Mouse (Mus musculus): Measurements from ENCODE around the gene Clpsl2. TPM values are rescaled to one million over a fixed set of nuclear protein-coding genes. Genes with fewer than 3 reads are reported as not detected.

Gene Clpsl2
- polyA plus RNA-seq, 1 experiment from 2014 or later = not detected

DNA sequence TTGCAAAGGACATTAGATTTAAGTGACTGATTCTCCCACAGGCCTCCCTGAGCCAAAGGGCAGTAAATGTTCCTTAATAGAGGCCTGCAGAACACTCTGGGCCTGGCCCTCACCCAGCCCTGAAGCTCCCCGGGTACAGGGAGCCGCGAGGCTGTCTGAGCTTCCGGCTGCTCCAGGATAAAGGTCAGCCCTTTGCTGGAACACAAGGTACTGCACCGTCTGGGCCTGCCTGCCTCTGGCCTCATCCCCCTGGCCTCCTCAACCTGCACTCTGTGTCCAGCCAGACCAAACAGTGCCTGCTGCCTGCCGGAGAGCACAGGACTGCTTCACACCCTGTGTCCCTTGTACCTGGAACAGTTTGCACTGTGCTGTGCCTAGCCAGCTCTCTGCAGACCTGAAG lies 36.5 kb upstream of the Clpsl2 start:
- Histone ChIP-seq H3K4me3 (ENCODE audit: low read length) (no peak overlapping the region), H3K4me2 (ENCODE audit: low read depth, low read length) (no peak overlapping the region), H3K27ac (ENCODE audit: low read length) (peak overlapping the region; percentile 91), H3K9ac (ENCODE audit: low read depth, low read length) (peak overlapping the region; percentile 48), H3K27me3 (replicated peaks; ENCODE audit: control insufficient read depth, insufficient read depth, low read length) (no peaks in the 10 kb centered on the region), H3K36me3 (ENCODE audit: control insufficient read depth, insufficient read depth, low read length) (no peaks in the 10 kb centered on the region), H3K9me3 (ENCODE audit: control insufficient read depth, low read length) (no peaks in the 10 kb centered on the region), H3K4me1 (ENCODE audit: control insufficient read depth, insufficient read depth, low read length) (peaks cover 51% of the 10 kb centered on the region)
- WGBS = 24% methylated on average over 6 of the region's 6 CpGs
- peak; percentile 82 for ATAC-seq

DNA sequence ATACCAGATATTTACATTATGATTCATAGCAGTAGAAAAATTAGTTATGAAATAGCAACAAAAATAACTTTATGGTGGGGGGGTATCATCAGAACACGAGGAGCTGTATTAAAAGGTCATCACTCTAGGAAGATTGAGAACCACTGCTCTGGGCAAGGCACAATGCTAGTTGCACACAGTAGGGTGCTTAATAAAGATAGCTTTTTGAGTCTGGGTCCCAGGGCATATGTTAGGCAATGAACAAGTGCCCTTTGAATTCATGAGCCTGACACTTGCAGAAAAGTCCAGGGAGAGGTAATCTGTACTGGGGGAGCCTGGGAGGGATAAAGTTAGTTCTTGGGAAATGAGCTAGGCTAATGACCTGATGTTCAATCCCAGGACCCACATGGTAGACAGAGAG lies 35.9 kb upstream of the Clpsl2 start:
- Histone ChIP-seq H3K9ac (ENCODE audit: low read depth, low read length) (no peak overlapping the region), H3K4me2 (ENCODE audit: low read depth, low read length) (no peak overlapping the region), H3K36me3 (ENCODE audit: control insufficient read depth, insufficient read depth, low read length) (no peaks in the 10 kb centered on the region), H3K27me3 (replicated peaks; ENCODE audit: control insufficient read depth, insufficient read depth, low read length) (no peaks in the 10 kb centered on the region), H3K9me3 (ENCODE audit: control insufficient read depth, low read length) (no peaks in the 10 kb centered on the region), H3K4me1 (ENCODE audit: control insufficient read depth, insufficient read depth, low read length) (peaks cover 55% of the 10 kb centered on the region), H3K27ac (ENCODE audit: low read length) (peak overlapping the region; percentile 91), H3K4me3 (ENCODE audit: low read length) (no peak overlapping the region)
- ATAC-seq = no peak
- 38% methylated on average over 1 of the region's 1 CpGs for WGBS

DNA sequence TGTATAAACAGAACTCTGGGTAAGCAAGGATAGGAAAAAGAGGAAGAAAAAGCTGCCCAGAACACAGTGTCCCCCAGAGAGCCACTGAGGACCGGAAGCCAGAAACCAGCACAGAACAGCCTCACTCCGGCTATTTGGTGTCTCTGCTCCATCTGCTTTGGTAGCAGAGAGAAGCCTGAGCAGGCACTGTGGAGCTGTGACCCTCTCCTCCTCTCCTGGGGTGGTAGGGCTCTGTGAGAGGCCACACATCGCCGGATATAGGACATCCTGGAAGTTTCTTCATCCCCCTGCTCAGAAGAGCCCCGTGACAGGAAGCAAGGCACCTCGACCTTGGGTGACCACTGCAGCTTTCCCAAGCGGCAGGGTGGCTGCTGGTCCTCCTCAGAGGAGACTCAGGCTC lies 35.4 kb upstream of the Clpsl2 start:
- Histone ChIP-seq H3K4me2 (ENCODE audit: low read depth, low read length) (no peak overlapping the region), H3K27me3 (replicated peaks; ENCODE audit: control insufficient read depth, insufficient read depth, low read length) (no peaks in the 10 kb centered on the region), H3K36me3 (ENCODE audit: control insufficient read depth, insufficient read depth, low read length) (no peaks in the 10 kb centered on the region), H3K9me3 (ENCODE audit: control insufficient read depth, low read length) (no peaks in the 10 kb centered on the region), H3K27ac (ENCODE audit: low read length) (peak overlapping the region; percentile 43), H3K9ac (ENCODE audit: low read depth, low read length) (0 out of 2 replicates have a peak overlapping the region, but pooled peaks have one; percentile 30), H3K4me3 (ENCODE audit: low read length) (no peak overlapping the region), H3K4me1 (ENCODE audit: control insufficient read depth, insufficient read depth, low read length) (peaks cover 60% of the 10 kb centered on the region)
- no peak for ATAC-seq
- 64% methylated on average over 7 of the region's 7 CpGs for WGBS

DNA sequence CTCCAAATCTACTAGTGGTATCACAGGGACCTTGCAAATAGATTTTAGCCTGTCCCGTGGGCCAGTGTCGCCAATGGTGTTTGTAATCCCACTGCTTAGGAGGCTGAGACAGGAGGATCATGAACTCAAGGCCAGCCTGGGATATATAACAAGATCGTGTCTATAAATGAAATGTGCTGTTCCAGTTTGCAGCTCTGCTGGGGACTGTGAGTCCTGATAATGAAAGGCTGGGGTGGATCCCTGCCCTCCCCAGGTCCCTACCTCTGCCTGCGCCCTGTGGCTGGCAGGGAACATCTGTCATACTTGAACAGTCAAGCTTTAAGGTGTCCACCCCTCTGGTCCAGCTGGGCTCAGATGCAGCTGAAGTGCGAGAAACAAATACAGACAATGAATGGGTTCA lies 34.7 kb upstream of the Clpsl2 start:
- Histone ChIP-seq H3K4me3 (ENCODE audit: low read length) (no peak overlapping the region), H3K4me1 (ENCODE audit: control insufficient read depth, insufficient read depth, low read length) (peaks cover 62% of the 10 kb centered on the region), H3K36me3 (ENCODE audit: control insufficient read depth, insufficient read depth, low read length) (no peaks in the 10 kb centered on the region), H3K9ac (ENCODE audit: low read depth, low read length) (no peak overlapping the region), H3K9me3 (ENCODE audit: control insufficient read depth, low read length) (no peaks in the 10 kb centered on the region), H3K27ac (ENCODE audit: low read length) (no peak overlapping the region), H3K27me3 (replicated peaks; ENCODE audit: control insufficient read depth, insufficient read depth, low read length) (no peaks in the 10 kb centered on the region), H3K4me2 (ENCODE audit: low read depth, low read length) (no peak overlapping the region)
- WGBS = 68% methylated on average over 5 of the region's 5 CpGs
- no peak for ATAC-seq

DNA sequence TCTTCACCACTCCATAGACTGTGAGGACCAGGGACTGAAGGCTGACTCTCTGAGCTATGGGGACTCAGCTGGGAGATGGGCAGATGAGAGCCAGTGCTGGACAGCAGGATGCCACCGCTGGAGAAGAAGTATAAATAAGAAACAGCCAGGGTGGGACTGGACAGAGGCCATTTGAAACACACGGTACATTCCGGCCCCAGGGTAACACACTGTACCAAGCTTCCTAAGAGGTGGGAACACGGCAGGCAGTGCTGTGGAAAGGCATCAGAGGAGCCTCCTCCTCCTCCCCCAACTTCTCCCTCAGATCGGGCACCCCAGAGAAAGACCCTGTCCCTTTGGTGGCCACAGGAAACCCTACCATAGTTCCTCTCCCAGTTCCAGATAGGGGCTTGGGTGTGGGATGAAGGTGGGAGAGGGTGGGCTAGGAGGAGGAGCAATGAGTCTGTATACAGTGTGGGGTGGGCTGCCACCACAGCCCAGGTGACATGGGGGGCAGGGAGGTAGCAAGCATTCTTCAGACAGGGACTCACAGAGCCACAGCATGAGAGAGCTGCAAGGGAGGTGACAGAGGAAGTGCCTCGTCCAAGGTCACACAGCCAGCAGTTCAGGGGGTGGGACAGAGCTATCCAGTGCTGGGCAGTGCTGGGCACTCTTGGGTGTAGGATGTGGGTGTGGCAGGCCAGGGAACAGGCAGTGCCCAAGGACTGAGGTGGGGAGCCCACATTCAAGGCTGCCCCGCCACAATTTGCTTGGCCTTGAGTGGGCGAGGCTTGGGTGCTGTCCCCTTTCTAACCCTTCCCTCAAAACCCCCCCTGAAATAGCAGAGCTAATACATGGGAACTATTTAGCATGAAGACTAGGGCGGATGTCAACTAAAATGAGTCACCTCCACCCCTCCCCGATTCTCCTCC lies 33.5 kb upstream of the Clpsl2 start:
- H3K4me1 ChIP-seq (ENCODE audit: control insufficient read depth, insufficient read depth, low read length) = peaks cover 59% of the 10 kb centered on the region
- H3K9me3 ChIP-seq (ENCODE audit: control insufficient read depth, low read length) = no peaks in the 10 kb centered on the region
- H3K36me3 ChIP-seq (ENCODE audit: control insufficient read depth, insufficient read depth, low read length) = no peaks in the 10 kb centered on the region
- peak; percentile 17 for ATAC-seq
- 0 out of 2 replicates have a peak overlapping the region, but pooled peaks have one; percentile 28 for H3K27ac ChIP-seq (ENCODE audit: low read length)
- no peak overlapping the region for H3K4me2 ChIP-seq (ENCODE audit: low read depth, low read length)
- no peaks in the 10 kb centered on the region for H3K27me3 ChIP-seq (replicated peaks; ENCODE audit: control insufficient read depth, insufficient read depth, low read length)
- H3K9ac ChIP-seq (ENCODE audit: low read depth, low read length) = peak overlapping the region; percentile 40; the same call in 1 of the 2 replicates
- WGBS = 50% methylated on average over 10 of the region's 10 CpGs
- H3K4me3 ChIP-seq (ENCODE audit: low read length) = no peak overlapping the region

DNA sequence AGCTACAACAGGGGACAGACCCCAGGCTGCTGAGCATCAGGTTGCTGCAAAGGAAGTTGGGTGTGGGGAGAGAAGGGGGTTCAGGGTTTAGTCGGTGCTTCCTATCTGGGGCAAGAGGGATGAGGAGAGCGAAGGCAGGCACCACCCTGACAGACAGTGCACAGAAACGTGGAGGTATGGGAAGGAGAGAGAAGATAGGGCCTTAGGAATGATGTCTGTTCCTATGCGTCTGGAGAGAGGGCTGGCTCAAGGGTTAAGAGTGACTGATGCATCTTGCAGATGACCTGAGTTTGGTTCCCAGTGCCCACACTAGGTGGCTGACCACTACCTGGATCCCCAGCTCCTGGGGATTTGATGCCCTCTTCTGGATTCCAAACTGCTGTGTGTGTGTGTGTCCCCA lies 32.3 kb upstream of the Clpsl2 start:
- H3K27me3 ChIP-seq (replicated peaks; ENCODE audit: control insufficient read depth, insufficient read depth, low read length) = no peaks in the 10 kb centered on the region
- H3K4me2 ChIP-seq (ENCODE audit: low read depth, low read length) = peak overlapping the region; percentile 95; the same call in 1 of the 2 replicates
- H3K4me3 ChIP-seq (ENCODE audit: low read length) = no peak overlapping the region
- no peaks in the 10 kb centered on the region for H3K36me3 ChIP-seq (ENCODE audit: control insufficient read depth, insufficient read depth, low read length)
- H3K9ac ChIP-seq (ENCODE audit: low read depth, low read length) = no peak overlapping the region
- peak overlapping the region; percentile 65 for H3K27ac ChIP-seq (ENCODE audit: low read length)
- no peak for ATAC-seq
- H3K9me3 ChIP-seq (ENCODE audit: control insufficient read depth, low read length) = no peaks in the 10 kb centered on the region
- H3K4me1 ChIP-seq (ENCODE audit: control insufficient read depth, insufficient read depth, low read length) = peaks cover 59% of the 10 kb centered on the region
- 66% methylated on average over 4 of the region's 4 CpGs for whole genome bisulfite sequencing

DNA sequence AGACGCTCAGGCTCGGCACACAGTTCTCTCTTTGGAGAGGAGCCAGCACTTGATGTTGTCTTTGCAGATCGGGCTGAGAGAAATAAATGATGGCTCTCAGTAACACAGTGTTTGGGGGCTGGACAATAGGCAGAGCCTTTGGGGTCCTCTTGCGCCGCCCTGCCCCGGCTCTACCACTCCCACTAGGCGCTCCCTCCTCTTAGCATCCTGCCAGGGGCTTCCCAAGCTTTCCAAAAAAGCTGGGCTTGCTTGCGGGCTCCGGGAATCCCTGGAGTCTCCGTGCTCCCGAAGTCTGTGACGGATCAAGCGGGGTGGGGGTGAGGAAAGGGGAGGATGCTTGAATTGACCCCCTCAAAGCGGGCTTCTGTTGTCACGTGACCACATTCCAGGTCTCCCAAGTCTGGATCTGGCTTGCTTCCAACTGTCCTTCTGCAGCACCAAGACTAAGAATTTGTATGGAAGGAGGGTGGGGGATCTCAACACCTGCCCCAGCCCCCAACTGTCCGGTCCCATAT lies 31.7 kb upstream of the Clpsl2 start, which contains the start of gene Fkbp5:
Gene Fkbp5 (minus strand): TSS at position 87 of the 515 bp plus-strand sequence.
- ATAC-seq = peak; percentile 15
- Histone ChIP-seq H3K27me3 (replicated peaks; ENCODE audit: control insufficient read depth, insufficient read depth, low read length) (no peaks in the 10 kb centered on the region), H3K9me3 (ENCODE audit: control insufficient read depth, low read length) (no peaks in the 10 kb centered on the region), H3K9ac (ENCODE audit: low read depth, low read length) (peak within 1 kb of the TSS; percentile 76), H3K4me3 (ENCODE audit: low read length) (peak within 1 kb of the TSS; percentile 51), H3K4me1 (ENCODE audit: control insufficient read depth, insufficient read depth, low read length) (peaks cover 57% of the 10 kb centered on the region), H3K36me3 (ENCODE audit: control insufficient read depth, insufficient read depth, low read length) (no peaks in the 10 kb centered on the region), H3K27ac (ENCODE audit: low read length) (peak within 1 kb of the TSS; percentile 93), H3K4me2 (ENCODE audit: low read depth, low read length) (peak within 1 kb of the TSS; percentile 95)
- WGBS = 10% methylated on average over 16 of the region's 16 CpGs

DNA sequence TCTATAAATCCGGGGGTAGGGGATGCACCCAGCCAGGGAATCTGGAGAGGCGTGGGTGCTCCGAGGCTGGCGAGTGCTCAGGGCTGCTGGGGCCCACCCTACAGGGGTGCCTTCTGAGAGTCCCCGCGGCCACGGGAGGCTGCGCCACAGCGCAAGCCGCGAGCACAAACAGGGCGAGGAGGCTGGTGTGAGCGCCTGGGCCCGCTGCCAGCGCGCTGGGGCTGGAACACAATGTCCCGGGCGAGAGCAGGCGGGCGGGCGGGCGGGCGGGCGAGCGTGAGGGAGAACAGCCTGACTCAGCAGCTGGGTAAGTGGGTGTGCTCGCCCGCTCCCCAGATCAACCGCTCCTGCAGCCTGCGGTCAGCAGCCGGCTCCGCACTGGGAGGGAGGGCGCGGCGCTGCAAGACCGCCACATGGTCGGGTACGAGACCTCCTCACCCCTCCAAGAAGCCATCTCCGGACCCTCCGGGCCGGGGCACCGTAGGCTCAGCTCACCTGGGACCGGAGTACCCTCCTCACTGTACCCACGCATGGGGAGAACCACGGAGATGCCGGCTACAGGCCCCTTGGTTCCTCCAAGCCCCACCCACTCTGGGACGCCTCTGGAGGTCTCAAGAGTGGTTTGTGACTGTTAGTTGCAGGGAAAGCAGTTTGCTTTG lies 31.1 kb upstream of the Clpsl2 start:
- Histone ChIP-seq H3K4me1 (ENCODE audit: control insufficient read depth, insufficient read depth, low read length) (peaks cover 52% of the 10 kb centered on the region), H3K36me3 (ENCODE audit: control insufficient read depth, insufficient read depth, low read length) (no peaks in the 10 kb centered on the region), H3K9me3 (ENCODE audit: control insufficient read depth, low read length) (no peaks in the 10 kb centered on the region), H3K27ac (ENCODE audit: low read length) (peak overlapping the region; percentile 93), H3K4me3 (ENCODE audit: low read length) (peak overlapping the region; percentile 51), H3K9ac (ENCODE audit: low read depth, low read length) (peak overlapping the region; percentile 76), H3K4me2 (ENCODE audit: low read depth, low read length) (peak overlapping the region; percentile 95), H3K27me3 (replicated peaks; ENCODE audit: control insufficient read depth, insufficient read depth, low read length) (no peaks in the 10 kb centered on the region)
- WGBS = 2% methylated on average over 43 of the region's 46 CpGs
- ATAC-seq = peak; percentile 53

DNA sequence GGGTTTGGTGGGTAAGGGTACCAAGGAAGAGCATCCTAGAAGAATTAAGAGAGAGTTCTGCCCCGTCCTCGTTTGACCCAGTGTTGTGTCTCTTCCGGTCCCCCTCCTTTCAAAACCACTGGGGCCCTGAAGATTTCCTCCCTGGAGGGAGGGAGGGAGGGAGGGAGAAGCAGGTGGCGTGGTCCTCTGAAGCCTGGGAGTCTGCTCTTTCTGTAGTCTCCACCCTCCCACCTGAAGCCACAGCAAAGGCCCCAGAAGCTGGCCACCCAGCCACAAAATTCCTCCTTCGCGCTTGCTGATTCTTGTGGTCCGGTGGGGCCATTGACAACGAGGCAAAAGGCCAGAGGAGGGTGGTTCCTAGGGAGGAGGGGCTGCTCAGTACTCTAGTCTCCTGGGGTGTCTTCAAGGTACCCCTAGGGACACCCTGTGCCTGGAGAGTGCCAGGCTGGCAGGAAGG lies 30.6 kb upstream of the Clpsl2 start:
- Histone ChIP-seq H3K27ac (ENCODE audit: low read length) (peak overlapping the region; percentile 93), H3K4me1 (ENCODE audit: control insufficient read depth, insufficient read depth, low read length) (peaks cover 57% of the 10 kb centered on the region), H3K36me3 (ENCODE audit: control insufficient read depth, insufficient read depth, low read length) (no peaks in the 10 kb centered on the region), H3K27me3 (replicated peaks; ENCODE audit: control insufficient read depth, insufficient read depth, low read length) (no peaks in the 10 kb centered on the region), H3K9ac (ENCODE audit: low read depth, low read length) (peak overlapping the region; percentile 76), H3K4me2 (ENCODE audit: low read depth, low read length) (peak overlapping the region; percentile 95), H3K4me3 (ENCODE audit: low read length) (peak overlapping the region; percentile 51), H3K9me3 (ENCODE audit: control insufficient read depth, low read length) (no peaks in the 10 kb centered on the region)
- ATAC-seq = no peak
- WGBS = 37% methylated on average over 8 of the region's 8 CpGs

All from intestine, embryonic 16.5 days (tissue).